Mouse (Mus musculus) ES-E14 (cell line): ENCODE results near the gene Jchain.

Experiments used
- CHD2 ChIP-seq: IDR thresholded peaks from 2 replicates; pipeline ENCODE4 v1.6.1; 2014; ENCODE audit warnings: mild to moderate bottlenecking, low read depth, low read length, inconsistent platforms
- HCFC1 ChIP-seq: IDR thresholded peaks from 2 replicates; pipeline ENCODE4 v1.6.1; 2012; ENCODE audit warnings: low read length, inconsistent platforms, borderline replicate concordance; ENCODE audit not compliant: insufficient read depth
- MAFK ChIP-seq: IDR thresholded peaks from 2 replicates; pipeline ENCODE4 v1.6.1; 2014; ENCODE audit warnings: mild to moderate bottlenecking, low read depth, low read length, inconsistent platforms; ENCODE audit not compliant: insufficient read depth
- ZC3H11A ChIP-seq: IDR thresholded peaks from 2 replicates; pipeline ENCODE4 v1.6.1; 2012; ENCODE audit warnings: low read depth, mild to moderate bottlenecking, inconsistent platforms, low read length, borderline replicate concordance

DNA sequence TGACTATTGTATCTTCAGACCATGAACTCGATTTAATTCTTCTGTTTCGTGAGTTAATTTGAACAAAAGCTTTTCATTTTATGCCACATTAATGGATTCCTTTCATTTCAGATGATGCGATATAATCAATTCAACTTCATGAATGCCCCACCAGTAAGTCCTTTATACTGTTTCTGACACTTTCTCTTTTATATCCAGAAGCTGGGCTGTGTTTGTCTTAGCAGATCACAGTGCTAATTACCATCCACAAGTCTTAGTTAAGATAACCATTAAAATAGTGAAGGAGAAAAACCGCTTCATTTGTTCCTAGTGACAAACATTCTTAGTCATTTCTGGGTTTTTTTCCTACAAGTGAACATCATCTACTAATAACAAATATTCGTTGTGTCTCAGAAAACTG, 36.6 kb downstream of the Jchain start:
- TF ChIP-seq CHD2 (no peak), ZC3H11A (no peak), HCFC1 (no peak), MAFK (no peak)
